Mouse (Mus musculus): Measurements from ENCODE around the gene Csf3.

- no peak for TF ChIP-seq CTCF (IDR thresholded peaks at IDR 0.05; ENCODE audit: low read depth)
- TF ChIP-seq EP300 (optimal IDR thresholded peaks at IDR 0.05): no peak
Observed at GRCm38 (mm10) chr11:98740026-98740392, 38.9 kb downstream of the Csf3 start.

All from stomach, postnatal 0 days (tissue).